Mouse (Mus musculus): ENCODE results near the gene Pam16.

DNA sequence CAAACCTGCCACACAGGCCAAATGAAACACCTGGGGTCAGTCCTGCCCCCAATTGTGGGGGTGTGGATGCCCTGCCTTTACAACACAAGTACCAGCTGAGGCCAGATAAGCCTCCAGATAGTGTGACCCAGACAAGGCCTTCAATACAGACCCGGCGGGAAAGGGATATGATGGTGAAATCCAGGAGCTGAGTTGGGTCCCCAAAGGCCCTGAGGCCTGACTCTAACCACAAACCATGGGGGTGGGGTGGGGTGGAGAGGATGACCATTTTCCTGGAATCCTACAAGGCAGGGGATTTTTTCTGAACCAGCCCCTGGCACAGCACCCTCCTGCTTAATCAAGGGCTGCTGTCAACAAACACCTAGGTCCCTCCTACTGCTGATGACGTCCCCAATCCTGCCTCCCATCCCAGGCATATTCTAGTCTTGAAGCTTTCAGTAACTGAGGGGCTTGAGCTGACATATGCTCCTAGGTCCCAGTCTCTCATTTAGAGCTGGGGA, 14.2 kb upstream of the Pam16 start:
- TF ChIP-seq CTCF (IDR thresholded peaks at IDR 0.05; ENCODE audit: low read depth, low read length): no peak
- TF ChIP-seq POLR2A (IDR thresholded peaks at IDR 0.05; ENCODE audit: insufficient read depth, low read length): no peak
